ENCODE assay signal across 8 mouse cellular contexts in the genomic region with DNA sequence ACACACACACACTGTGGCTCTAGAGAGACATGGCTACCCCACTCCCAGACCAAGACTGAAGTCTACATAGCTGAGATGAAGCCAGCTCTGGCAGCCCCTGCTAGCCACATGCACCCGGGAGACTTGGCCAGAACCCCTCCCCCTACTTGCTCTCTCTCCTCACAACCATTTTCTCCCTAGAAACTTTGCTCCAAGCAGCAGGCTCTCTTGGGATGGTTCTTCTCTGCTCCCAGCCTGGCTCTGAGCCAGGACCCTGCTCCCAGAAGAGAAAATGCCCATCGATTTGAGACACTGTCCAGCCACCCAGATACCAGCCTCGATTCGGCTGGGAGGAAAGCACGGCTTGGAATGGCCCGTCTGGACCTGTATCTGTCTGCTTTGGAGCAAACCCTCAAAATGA. TPM values are rescaled to one million over a fixed set of nuclear protein-coding genes. Genes with fewer than 3 reads are reported as not detected.
DNase-seq lines count a peak whose midpoint lies in the region; ATAC-seq lines count a peak whose summit lies in the region.

No protein-coding gene starts in this region.

- intact Hi-C loops in left cerebral cortex, postnatal 25 days (cut with DNase I) = loop anchor here (5.0 kb wide), 2 partner anchors 93 to 237 kb away; no protein-coding TSS in a partner anchor

- 19% methylated on average over 6 of the region's 6 CpGs for WGBS in forebrain, embryonic 13.5 days
- WGBS in kidney, embryonic 15.5 days = 26% methylated on average over 6 of the region's 6 CpGs

- H3K9ac ChIP-seq in forebrain, embryonic 13.5 days = peak overlapping the region; percentile 14
- no peak overlapping the region for H3K9ac ChIP-seq in kidney, embryonic 15.5 days

- peak overlapping the region; percentile 72 for H3K27ac ChIP-seq in forebrain, embryonic 13.5 days
- H3K27ac ChIP-seq in kidney, embryonic 15.5 days = no peak overlapping the region

- ATAC-seq in forebrain, embryonic 13.5 days = no peak
- ATAC-seq in kidney, embryonic 15.5 days (replicated peaks; ENCODE audit: low FRiP score) = no peak

- peaks cover 93% of the 10 kb centered on the region for H3K4me1 ChIP-seq in forebrain, embryonic 13.5 days
- peaks cover 29% of the 10 kb centered on the region for H3K4me1 ChIP-seq in kidney, embryonic 15.5 days

- peaks cover 9% of the 10 kb centered on the region; the same call in 1 of the 2 replicates for H3K36me3 ChIP-seq in forebrain, embryonic 13.5 days (ENCODE audit: poor library complexity, severe bottlenecking)
- H3K36me3 ChIP-seq in kidney, embryonic 15.5 days = no peaks in the 10 kb centered on the region

- H3K4me3 ChIP-seq in forebrain, embryonic 13.5 days = no peak overlapping the region
- no peak overlapping the region for H3K4me3 ChIP-seq in kidney, embryonic 15.5 days (replicated peaks)

- no peaks in the 10 kb centered on the region for H3K9me3 ChIP-seq in forebrain, embryonic 13.5 days (replicated peaks)
- no peaks in the 10 kb centered on the region for H3K9me3 ChIP-seq in kidney, embryonic 15.5 days (replicated peaks)

- H3K27me3 ChIP-seq in forebrain, embryonic 13.5 days = peaks cover 15% of the 10 kb centered on the region
- peaks cover 36% of the 10 kb centered on the region for H3K27me3 ChIP-seq in kidney, embryonic 15.5 days

- peak; percentile 37 to 56 for DNase-seq in left cerebral cortex, postnatal 25 days (ENCODE audit: low spot score in 2 of 2)
- no peak for DNase-seq in left cerebral cortex, adult 11 months (ENCODE audit: low spot score)
- DNase-seq in layer of hippocampus, postnatal 36 days = peak; percentile 45 to 54
- DNase-seq in right cerebral cortex, postnatal 25 days = peak; percentile 47
- no peak for DNase-seq in frontal cortex, adult 2 months (ENCODE audit: extremely low spot score in 1 of 2, low spot score in 1 of 2)
- no peak for DNase-seq in lung, postnatal 36 days

- H3K4me2 ChIP-seq in forebrain, embryonic 13.5 days = peak overlapping the region; percentile 47
- H3K4me2 ChIP-seq in kidney, embryonic 15.5 days = no peak overlapping the region

RNA-seq across cellular contexts. Expression of gene Sox8, which starts 5.2 kb away (rescaled TPM):
- total RNA-seq in left cerebral cortex, postnatal 25 days (2021) = 10 to 100 TPM; 52.1 to 55.3 TPM
- 15.3 and 17.5 TPM in 2 replicates for polyA plus RNA-seq in forebrain, embryonic 13.5 days (2015; fragmentation: Nextera tagmentation; extraction: Ambion mirVana)
- total RNA-seq in layer of hippocampus, postnatal 36 days (2021) = 10 to 100 TPM; 55.1 to 57.5 TPM
- polyA plus RNA-seq in frontal cortex, adult 2 months (2012; rRNA removed) = 41.2 and 43.2 TPM in 2 replicates
- 5.1 and 5.9 TPM in 2 replicates for polyA plus RNA-seq in kidney, embryonic 15.5 days (2015; fragmentation: Nextera tagmentation; extraction: Ambion mirVana)

RNA-seq across cellular contexts. Expression of gene Lmf1, which starts 13.6 kb away (rescaled TPM):
- 10 to 100 TPM; 20.4 to 23.7 TPM for total RNA-seq in left cerebral cortex, postnatal 25 days (2021)
- 19.7 and 20.9 TPM in 2 replicates for polyA plus RNA-seq in forebrain, embryonic 13.5 days (2015; fragmentation: Nextera tagmentation; extraction: Ambion mirVana)
- 10 to 100 TPM; 28.3 to 28.8 TPM for total RNA-seq in layer of hippocampus, postnatal 36 days (2021)
- 17.1 and 18.3 TPM in 2 replicates for polyA plus RNA-seq in frontal cortex, adult 2 months (2012; rRNA removed)
- polyA plus RNA-seq in kidney, embryonic 15.5 days (2015; fragmentation: Nextera tagmentation; extraction: Ambion mirVana) = 30.9 and 32.1 TPM in 2 replicates

Comparison
In these comparisons a context has a peak if more than half of its experiments do, and no peak if none do; other contexts are left out.
1. DNase-seq: peak in left cerebral cortex, postnatal 25 days (2 of 2), layer of hippocampus, postnatal 36 days (2 of 2) and right cerebral cortex, postnatal 25 days (single experiment); none in left cerebral cortex, adult 11 months (single experiment), frontal cortex, adult 2 months (0 of 2) and lung, postnatal 36 days (single experiment).